Mouse (Mus musculus) forebrain, embryonic 16.5 days (tissue): ENCODE results near the gene Ppp2r2d. TPM values are rescaled to one million over a fixed set of nuclear protein-coding genes. Genes with fewer than 3 reads are reported as not detected.

Experiments
- polyA plus RNA-seq: library from polyadenylated mRNA; unstranded; fragments of >200 nt; fragmentation: Nextera tagmentation; extraction: Ambion mirVana; gene quantifications from 2 replicates; pipeline ENCODE4 v1.2.1, GENCODE M21; 2015

The Ppp2r2d gene
- polyA plus RNA-seq, 1 experiment from 2014 or later, result 73.0 TPM

Other genes starting within 250 kb of the Ppp2r2d start
- 35.0 and 37.6 TPM in 2 replicates for gene Mapk1ip1, start 194 bp downstream of the Ppp2r2d start, polyA plus RNA-seq
- gene Bnip3, start 63.4 kb downstream of the Ppp2r2d start, polyA plus RNA-seq, result 88.9 and 97.8 TPM in 2 replicates
- 8.4 and 10.6 TPM in 2 replicates for gene Jakmip3, start 94.7 kb downstream of the Ppp2r2d start, polyA plus RNA-seq
- 103 and 122 TPM in 2 replicates for gene Dpysl4, start 239.9 kb downstream of the Ppp2r2d start, polyA plus RNA-seq